Mouse (Mus musculus): ENCODE data around the gene Gatad2b. TPM values are rescaled to one million over a fixed set of nuclear protein-coding genes. Genes with fewer than 3 reads are reported as not detected.
A peak's percentile ranks its signal among the peaks of the same experiment; 100 is the strongest.

The Gatad2b gene
- total and polyA plus RNA-seq, 3 experiments = 8.4 to 22.6 (median 8.9) TPM

DNA sequence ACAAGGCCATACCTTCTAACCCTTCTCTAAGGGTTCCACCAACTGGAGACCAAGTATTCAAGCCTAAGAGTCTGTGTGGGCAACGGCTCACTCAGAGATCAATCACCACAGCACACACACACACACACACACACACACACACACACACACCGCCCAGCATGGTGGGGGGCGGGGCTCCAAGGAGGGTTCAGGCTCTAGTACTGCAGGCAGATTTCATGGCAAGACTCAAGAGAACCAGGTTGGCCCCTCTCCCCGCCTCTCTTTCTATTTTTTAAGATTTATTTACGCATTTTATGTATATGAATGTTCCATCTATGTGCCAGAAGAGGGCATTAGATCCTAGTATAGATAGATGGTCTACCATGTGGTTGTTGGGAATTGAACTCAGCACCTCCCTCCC lies 79.8 kb downstream of the Gatad2b start:
- Histone ChIP-seq H3K9ac (ENCODE audit: insufficient read depth, low read depth) (no peak overlapping the region), H3K36me3 (replicated peaks in 1 of 2; ENCODE audit: control insufficient read depth in 1 of 2, insufficient read depth in 1 of 2, low read length in 1 of 2) (no peaks in the 10 kb centered on the region), H3K27me3 (replicated peaks) (no peaks in the 10 kb centered on the region), H3K79me2 (replicated peaks; ENCODE audit: control insufficient read depth, extremely low read depth, insufficient read depth, poor library complexity, severe bottlenecking) (no peaks in the 10 kb centered on the region), H3K4me1 (ENCODE audit: control insufficient read depth in 1 of 2, insufficient read depth in 2 of 2) (peaks cover 8 to 21% of the 10 kb centered on the region in 2 experiments), H3K4me3 (replicated peaks in 1 of 3; ENCODE audit: low read depth in 2 of 3, low read length in 2 of 3, poor library complexity in 1 of 3) (no peak overlapping the region), H3K27ac (ENCODE audit: insufficient read depth, low read depth) (no peak overlapping the region), H3K9me3 (replicated peaks; ENCODE audit: low read length) (no peaks in the 10 kb centered on the region), H3K4me2 (ENCODE audit: insufficient read depth, low read depth, poor library complexity, severe bottlenecking) (no peak overlapping the region)
- dilution Hi-C loops (cut with MboI; ENCODE audit: extremely low pct_ligation_motif_present, extremely low pct_unique_long_range_greater_than_20kb, low sequenced_read_pairs) (no loop called here), in situ Hi-C loops (cut with MboI; ENCODE audit: low pct_ligation_motif_present, low pct_unique_long_range_greater_than_20kb, low sequenced_read_pairs) (loop anchor here (5.0 to 10.0 kb wide), 2 partner anchors 78 to 151 kb away; partner anchors contain the start of gene Gatad2b)
- no peak for TF ChIP-seq POLR2A (IDR thresholded peaks at IDR 0.05; ENCODE audit: low read depth, low read length)
- no peak for TF ChIP-seq JUND (conservative IDR thresholded peaks at IDR 0.05; ENCODE audit: low read depth, low read length)
- no peak for DNase-seq (ENCODE audit: extremely low read depth)

DNA sequence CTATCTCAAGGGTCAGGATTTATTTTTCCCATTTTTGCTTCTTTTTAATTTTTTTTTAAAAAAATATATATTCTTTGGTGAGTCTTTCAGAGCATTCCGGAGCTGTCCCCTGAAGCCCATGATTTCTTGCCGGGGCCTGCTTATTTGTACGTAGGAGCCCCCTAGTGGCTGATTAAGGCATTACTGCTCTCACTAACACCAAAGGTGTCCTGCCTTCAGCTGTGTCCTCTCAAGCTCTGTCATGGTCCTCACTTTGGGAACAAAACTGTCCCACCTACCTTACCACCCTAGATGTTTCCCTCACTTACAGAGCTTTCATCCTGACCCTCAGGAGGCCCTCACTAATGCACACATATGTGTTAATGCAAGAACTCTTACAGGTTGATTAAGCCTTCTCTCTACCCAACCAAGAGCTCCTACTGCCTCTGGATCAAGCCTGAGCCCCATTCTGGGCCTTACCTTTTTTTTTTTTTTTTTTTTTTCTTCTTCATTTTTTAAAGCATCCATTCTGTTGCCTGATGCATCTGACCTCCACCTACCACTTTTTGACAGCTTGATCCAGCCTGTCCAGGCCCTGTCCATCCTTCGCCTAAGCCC lies 80.6 kb downstream of the Gatad2b start:
- Histone ChIP-seq H3K4me2 (ENCODE audit: insufficient read depth, low read depth, poor library complexity, severe bottlenecking) (no peak overlapping the region), H3K9ac (ENCODE audit: insufficient read depth, low read depth) (no peak overlapping the region), H3K27ac (ENCODE audit: insufficient read depth, low read depth) (no peak overlapping the region), H3K27me3 (replicated peaks) (no peaks in the 10 kb centered on the region), H3K4me1 (ENCODE audit: control insufficient read depth in 1 of 2, insufficient read depth in 2 of 2) (peaks cover 8 to 24% of the 10 kb centered on the region in 2 experiments), H3K79me2 (replicated peaks; ENCODE audit: control insufficient read depth, extremely low read depth, insufficient read depth, poor library complexity, severe bottlenecking) (no peaks in the 10 kb centered on the region), H3K4me3 (replicated peaks in 1 of 3; ENCODE audit: low read depth in 2 of 3, low read length in 2 of 3, poor library complexity in 1 of 3) (no peak overlapping the region), H3K36me3 (replicated peaks in 1 of 2; ENCODE audit: control insufficient read depth in 1 of 2, insufficient read depth in 1 of 2, low read length in 1 of 2) (no peaks in the 10 kb centered on the region), H3K9me3 (replicated peaks; ENCODE audit: low read length) (no peaks in the 10 kb centered on the region)
- in situ Hi-C loops (cut with MboI; ENCODE audit: low pct_ligation_motif_present, low pct_unique_long_range_greater_than_20kb, low sequenced_read_pairs) = loop anchor here (5.0 to 10.0 kb wide), 2 partner anchors 79 to 151 kb away; partner anchors contain the start of gene Gatad2b
- peak; percentile 85 for DNase-seq (ENCODE audit: extremely low read depth)
- dilution Hi-C loops (cut with MboI; ENCODE audit: extremely low pct_ligation_motif_present, extremely low pct_unique_long_range_greater_than_20kb, low sequenced_read_pairs) = no loop called here
- TF ChIP-seq NELFE (IDR thresholded peaks at IDR 0.05; ENCODE audit: low read depth, low read length) = no peak
- no peak for TF ChIP-seq ZKSCAN1 (IDR thresholded peaks at IDR 0.05; ENCODE audit: borderline replicate concordance, low read depth, low read length)
- TF ChIP-seq MEF2A (IDR thresholded peaks at IDR 0.05; ENCODE audit: borderline replicate concordance, low read depth, low read length) = no peak
- TF ChIP-seq SIN3A (IDR thresholded peaks at IDR 0.05; ENCODE audit: low read length) = 0 out of 2 replicates have a peak, but pooled peaks have one; percentile 38
- TF ChIP-seq CHD2 (IDR thresholded peaks at IDR 0.05; ENCODE audit: low read length) = no peak
- peak; percentile 70 for TF ChIP-seq ZC3H11A (IDR thresholded peaks at IDR 0.05; ENCODE audit: low read depth, low read length)
- TF ChIP-seq MXI1 (IDR thresholded peaks at IDR 0.05; ENCODE audit: low read depth, low read length) = no peak
- peak; percentile 19; the same call in 1 of the 2 replicates for TF ChIP-seq JUND (conservative IDR thresholded peaks at IDR 0.05; ENCODE audit: low read depth, low read length)
- no peak for TF ChIP-seq PAX5 (IDR thresholded peaks at IDR 0.05; ENCODE audit: low read length)
- TF ChIP-seq MAZ (IDR thresholded peaks at IDR 0.05; ENCODE audit: low read depth, low read length) = no peak
- TF ChIP-seq ZMIZ1 (IDR thresholded peaks at IDR 0.05; ENCODE audit: low read depth, low read length) = no peak
- TF ChIP-seq JUN (IDR thresholded peaks at IDR 0.05; ENCODE audit: insufficient read depth, low read depth, low read length) = no peak
- no peak for TF ChIP-seq USF1 (IDR thresholded peaks at IDR 0.05; ENCODE audit: low read depth, low read length)
- TF ChIP-seq NRF1 (IDR thresholded peaks at IDR 0.05; ENCODE audit: low read depth, low read length) = no peak
- no peak for TF ChIP-seq RCOR1 (conservative IDR thresholded peaks at IDR 0.05; ENCODE audit: low read depth, low read length)
- peak; percentile 88 for TF ChIP-seq RAD21 (IDR thresholded peaks at IDR 0.05; ENCODE audit: low read depth, low read length)
- TF ChIP-seq TCF12 (IDR thresholded peaks at IDR 0.05; ENCODE audit: low read depth, low read length) = peak; percentile 21; the same call in 1 of the 2 replicates
- no peak for TF ChIP-seq ETS1 (conservative IDR thresholded peaks at IDR 0.05; ENCODE audit: low read depth, low read length)
- peak; percentile 85 for TF ChIP-seq SMC3 (IDR thresholded peaks at IDR 0.05; ENCODE audit: low read depth, low read length)
- no peak for TF ChIP-seq USF2 (conservative IDR thresholded peaks at IDR 0.05; ENCODE audit: low read depth, low read length)
- TF ChIP-seq CTCF (conservative IDR thresholded peaks at IDR 0.05 in 1 of 2, IDR thresholded peaks at IDR 0.05 in 1 of 2; ENCODE audit: low read depth in 2 of 2, low read length in 2 of 2) = peak; percentile 92 to 94
- no peak for TF ChIP-seq KAT2A (IDR thresholded peaks at IDR 0.05; ENCODE audit: insufficient replicate concordance, low read length)
- peak; percentile 31; the same call in 1 of the 2 replicates for TF ChIP-seq ZNF384 (IDR thresholded peaks at IDR 0.05; ENCODE audit: low read depth, low read length)
- peak; percentile 32; the same call in 1 of the 2 replicates for TF ChIP-seq IRF4 (IDR thresholded peaks at IDR 0.05; ENCODE audit: low read depth, low read length)
- peak; percentile 62; the same call in 1 of the 2 replicates for TF ChIP-seq MYC (IDR thresholded peaks at IDR 0.05; ENCODE audit: low read depth, low read length)
- TF ChIP-seq HCFC1 (IDR thresholded peaks at IDR 0.05; ENCODE audit: low read depth, low read length) = no peak
